Mouse (Mus musculus): ENCODE data around the gene Gm37240.

DNA sequence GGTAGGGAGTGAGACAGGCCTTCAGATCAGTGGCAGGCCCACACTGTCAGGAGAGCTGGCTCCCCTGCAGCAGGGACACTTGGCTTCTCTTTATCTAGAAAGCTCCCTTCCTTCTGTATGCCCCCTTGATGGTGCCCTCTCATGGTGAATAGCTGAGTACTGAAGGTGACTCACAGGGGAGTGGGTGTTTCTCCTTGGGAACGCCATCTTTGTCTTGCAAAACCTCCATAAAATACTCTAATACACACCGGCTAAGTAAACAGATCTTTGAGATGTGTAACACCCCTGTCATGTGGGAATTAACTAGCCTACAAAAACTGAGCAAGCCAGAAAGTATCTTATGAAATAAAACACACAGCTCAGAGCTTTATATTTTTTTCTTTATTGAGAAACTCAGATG lies 510.8 kb downstream of the Gm37240 start:
- TF ChIP-seq POLR2A (IDR thresholded peaks at IDR 0.05; ENCODE audit: insufficient read depth, low read depth, low read length) (no peak), CTCF (IDR thresholded peaks at IDR 0.05; ENCODE audit: insufficient read depth, low read depth, low read length) (no peak)

All from olfactory bulb, adult 2 months (tissue).